27 mouse cellular contexts compared by ENCODE assay signal in the genomic region with DNA sequence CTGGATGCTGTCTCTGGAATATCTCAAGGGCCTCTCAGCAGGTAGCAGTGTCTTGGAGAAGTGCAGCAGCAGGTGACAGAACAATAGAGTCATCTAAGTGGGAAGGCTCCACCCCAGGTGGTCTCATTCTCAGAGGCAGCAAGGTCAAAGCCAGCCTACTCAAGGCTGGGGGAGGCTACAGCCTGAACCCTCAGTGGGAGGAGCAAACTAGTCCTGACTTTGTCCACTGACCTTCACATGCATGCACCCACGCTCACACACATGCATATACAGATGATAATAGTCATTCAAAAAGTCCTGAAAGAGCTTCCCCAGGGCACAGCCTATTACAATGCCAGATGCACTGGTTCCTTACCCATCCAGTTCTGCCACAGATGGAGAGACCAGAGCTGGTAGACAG. TPM values are rescaled to one million over a fixed set of nuclear protein-coding genes. Genes with fewer than 3 reads are reported as not detected.
DNase-seq lines count a peak whose midpoint lies in the region; TF ChIP-seq lines count a peak whose summit lies in the region.
"Had no signal": no experiment of that assay in that cellular context is flagged by ENCODE, and none has a peak within 500 bp of the region (broad histone marks: within the 10 kb centered on the region; RNA-seq: fewer than 3 reads in every experiment).

No protein-coding gene starts in this region.

- no peak overlapping the region for H3K9ac ChIP-seq in ES-Bruce4 (ENCODE audit: low read depth, poor library complexity, severe bottlenecking)
- no peak overlapping the region for H3K9ac ChIP-seq in ES-E14 (ENCODE audit: insufficient read depth, low read depth, low read length, poor library complexity, severe bottlenecking)
- H3K9ac ChIP-seq: embryonic facial prominence, embryonic 13.5 days; embryonic facial prominence, embryonic 15.5 days; forebrain, embryonic 12.5 days had no signal

- no peaks in the 10 kb centered on the region for H3K27me3 ChIP-seq in ES-Bruce4 (ENCODE audit: control insufficient read depth, insufficient read depth, low read length, poor library complexity, severe bottlenecking)
- H3K27me3 ChIP-seq: CH12.LX; embryonic facial prominence, embryonic 13.5 days; embryonic facial prominence, embryonic 15.5 days; forebrain, embryonic 12.5 days had no signal

- TF ChIP-seq CTCF in ES-Bruce4 (IDR thresholded peaks at IDR 0.05; ENCODE audit: low read depth, low read length) = no peak

- DNase-seq in heart, adult 11 months = peak; percentile 88
- no peak for DNase-seq in heart, adult 8-10 months (ENCODE audit: low spot score)
- DNase-seq in ES-E14 (ENCODE audit: low read depth, low spot score) (no peak), ZHBTc4 (ENCODE audit: low read depth, low spot score) (peak; percentile 93)
- DNase-seq in layer of hippocampus, postnatal 36 days = no peak
- no peak for DNase-seq in kidney, postnatal 25 days
- DNase-seq: adrenal gland, adult 2 months; adrenal gland, postnatal 10 days; adrenal gland, postnatal 25 days; B cell, adult 2 months; cerebellum, adult 11 months; cerebellum, adult 18-20 months; cerebellum, adult 8-10 months; cerebellum, adult 9-11 months; cerebellum, postnatal 14 days; cerebellum, postnatal 36 days; embryo, embryonic 11 days had no signal

- H3K27ac ChIP-seq in ES-Bruce4 (ENCODE audit: insufficient read depth, low read length) = no peak overlapping the region
- peak overlapping the region; percentile 57; the same call in 1 of the 2 replicates for H3K27ac ChIP-seq in ES-E14 (ENCODE audit: insufficient read depth, low read depth, low read length, poor library complexity, severe bottlenecking)
- H3K27ac ChIP-seq: embryonic facial prominence, embryonic 13.5 days; embryonic facial prominence, embryonic 15.5 days; forebrain, embryonic 10.5 days; forebrain, embryonic 12.5 days had no signal

- in situ Hi-C loops in ES-E14 (cut with MboI; ENCODE audit: low sequenced_read_pairs in 2 of 2, unreplicated experiment in 2 of 2) = no loop called here

- H3K4me1 ChIP-seq in ES-Bruce4 (ENCODE audit: control insufficient read depth, insufficient read depth, low read length) = peaks cover 3% of the 10 kb centered on the region
- H3K4me1 ChIP-seq in ES-E14 (ENCODE audit: control insufficient read depth in 2 of 2, insufficient read depth in 2 of 2, low read length in 2 of 2, poor library complexity in 1 of 2) = peaks cover 0 to 3% of the 10 kb centered on the region in 2 experiments; a peak in 1 of 4 replicates
- H3K4me1 ChIP-seq: embryonic facial prominence, embryonic 13.5 days; embryonic facial prominence, embryonic 15.5 days; forebrain, embryonic 10.5 days; forebrain, embryonic 12.5 days had no signal

- H3K4me3 ChIP-seq in ES-Bruce4 (ENCODE audit: low read depth, low read length) (no peak overlapping the region), ES-E14 (ENCODE audit: insufficient read depth in 1 of 2, low read depth in 1 of 2, low read length in 2 of 2, poor library complexity in 1 of 2, severe bottlenecking in 1 of 2) (no peak overlapping the region)
- H3K4me3 ChIP-seq: embryonic facial prominence, embryonic 13.5 days; embryonic facial prominence, embryonic 15.5 days; erythroblast, embryonic 14.5 days; forebrain, embryonic 10.5 days; forebrain, embryonic 12.5 days had no signal

- no peak for TF ChIP-seq POLR2A in ES-Bruce4 (IDR thresholded peaks at IDR 0.05; ENCODE audit: insufficient read depth, low read length)

- H3K9me3 ChIP-seq in ES-Bruce4 (replicated peaks; ENCODE audit: control insufficient read depth, insufficient read depth, low read length, poor library complexity, severe bottlenecking) (0 out of 2 replicates have a peak, but pooled peaks cover 4% of the 10 kb centered on the region), ES-E14 (ENCODE audit: control insufficient read depth, insufficient read depth, low read depth, low read length) (no peaks in the 10 kb centered on the region)
- H3K9me3 ChIP-seq: embryonic facial prominence, embryonic 13.5 days; embryonic facial prominence, embryonic 15.5 days; forebrain, embryonic 12.5 days had no signal

- H3K36me3 ChIP-seq in ES-Bruce4 (ENCODE audit: control insufficient read depth, insufficient read depth, low read length, poor library complexity, severe bottlenecking) = no peaks in the 10 kb centered on the region
- H3K36me3 ChIP-seq in ES-E14 (ENCODE audit: control insufficient read depth, insufficient read depth, low read length, poor library complexity, severe bottlenecking) = peaks cover 19% of the 10 kb centered on the region; the same call in 1 of the 2 replicates

- peak; percentile 86 for TF ChIP-seq EP300 in ES-Bruce4 (IDR thresholded peaks at IDR 0.05; ENCODE audit: insufficient read depth, low read depth, low read length)

TF ChIP-seq in ES-E14, 5 proteins besides CTCF, POLR2A, EP300 and RAD21:
- TF ChIP-seq HCFC1 (IDR thresholded peaks at IDR 0.05; ENCODE audit: borderline replicate concordance, insufficient read depth, low read length) = no peak
- TF ChIP-seq MAFK (IDR thresholded peaks at IDR 0.05; ENCODE audit: insufficient read depth, low read depth, low read length) = no peak
- TF ChIP-seq ZC3H11A (IDR thresholded peaks at IDR 0.05; ENCODE audit: borderline replicate concordance, low read depth, low read length) = no peak
- no peak for TF ChIP-seq CHD2 (IDR thresholded peaks at IDR 0.05; ENCODE audit: low read depth, low read length)
- TF ChIP-seq ZNF384 (IDR thresholded peaks at IDR 0.05; ENCODE audit: low read depth, low read length) = no peak

RNA-seq across cellular contexts. Expression of a gene that starts 6.3 kb away (rescaled TPM):
- 10 to 100 TPM; 50.6 to 80.0 (median 64.5) TPM for total RNA-seq in heart, adult 8-10 months (2022)
- 257 and 258 TPM in 2 replicates for polyA plus RNA-seq in ES-Bruce4 (2011; ENCODE audit: insufficient read depth, insufficient read length, low read depth, missing spikeins)
- total RNA-seq in ES-E14 (2012; rRNA removed) = 102 and 146 TPM in 2 replicates
- total RNA-seq in layer of hippocampus, postnatal 36 days (2021) = 1 to 10 TPM; 3.5 to 4.0 TPM

RNA-seq across cellular contexts. Expression of a gene that starts 12.5 kb away (rescaled TPM):
- 10 to 100 TPM; 48.3 to 60.9 (median 54.9) TPM for total RNA-seq in heart, adult 8-10 months (2022)
- polyA plus RNA-seq in ES-Bruce4 (2011; ENCODE audit: insufficient read depth, insufficient read length, low read depth, missing spikeins) = 14.3 and 17.6 TPM in 2 replicates
- 40.0 and 62.2 TPM in 2 replicates for total RNA-seq in ES-E14 (2012; rRNA removed)
- 10 to 100 TPM; 34.2 to 35.3 TPM for total RNA-seq in layer of hippocampus, postnatal 36 days (2021)

RNA-seq across cellular contexts. Expression of a gene that starts 51.1 kb away (rescaled TPM):
- 1 to 10 TPM in 2 of 4 experiments, under 1 TPM in 2; 0.57 to 1.4 (median 0.91) TPM for total RNA-seq in heart, adult 8-10 months (2022)
- polyA plus RNA-seq in ES-Bruce4 (2011; ENCODE audit: insufficient read depth, insufficient read length, low read depth, missing spikeins) = 33.4 and 35.2 TPM in 2 replicates
- total RNA-seq in ES-E14 (2012; rRNA removed) = 5.3 and 12.4 TPM in 2 replicates
- 10 to 100 TPM; 35.6 to 40.2 TPM for total RNA-seq in layer of hippocampus, postnatal 36 days (2021)
- total RNA-seq: common myeloid progenitor, adult 5-6 weeks; MEL had no signal
- polyA plus RNA-seq: CD4-positive, CD25-positive, alpha-beta regulatory T cell, adult 4 months; erythroblast, embryonic 14.5 days had no signal

Comparison
In these comparisons a context has a peak if more than half of its experiments do, and no peak if none do; other contexts are left out.
1. DNase-seq: peak in heart, adult 11 months (single experiment) and ZHBTc4 (single experiment); none in heart, adult 8-10 months (single experiment), ES-E14 (single experiment), layer of hippocampus, postnatal 36 days (0 of 2) and kidney, postnatal 25 days (0 of 2).
2. RNA of a gene that starts 6.3 kb away (total RNA-seq): 102 to 146 TPM in ES-E14 and 50.6 to 80.0 TPM in heart, adult 8-10 months; 3.5 to 4.0 TPM in layer of hippocampus, postnatal 36 days; every median in the first group is over 10 times any median in the second.